Mouse (Mus musculus): Measurements from ENCODE around the gene Dhx57. TPM values are rescaled to one million over a fixed set of nuclear protein-coding genes. Genes with fewer than 3 reads are reported as not detected.

Dhx57 gene
- polyA plus RNA-seq, 1 experiment from 2014 or later, result 9.3 TPM

- H3K27me3 ChIP-seq (replicated peaks; ENCODE audit: control insufficient read depth, insufficient read depth, low read length), result no peaks in the 10 kb centered on the region
- ATAC-seq (replicated peaks; ENCODE audit: low FRiP score) (no peak), DNase-seq (ENCODE audit: low spot score) (no peak)
- peaks cover 8% of the 10 kb centered on the region for H3K4me1 ChIP-seq (replicated peaks; ENCODE audit: control insufficient read depth, insufficient read depth, low read length)
- H3K36me3 ChIP-seq (ENCODE audit: control insufficient read depth, insufficient read depth, low read length), result peaks cover 26% of the 10 kb centered on the region
- peak overlapping the region; percentile 97 for H3K4me3 ChIP-seq (ENCODE audit: low read depth, low read length)
- 18% methylated on average over 5 of the region's 5 CpGs for WGBS
- no peaks in the 10 kb centered on the region for H3K9me3 ChIP-seq (ENCODE audit: control insufficient read depth, low read length)
- H3K27ac ChIP-seq (ENCODE audit: low read depth, low read length), result no peak overlapping the region
- H3K4me2 ChIP-seq, result peak overlapping the region; percentile 96
- H3K9ac ChIP-seq (ENCODE audit: low read depth, low read length), result peak overlapping the region; percentile 99
Measured at GRCm38 (mm10) chr17:80205657-80206056, 84.6 kb downstream of the Dhx57 start.

- no peak overlapping the region for H3K27ac ChIP-seq (ENCODE audit: low read depth, low read length)
- no peaks in the 10 kb centered on the region; the same call in 1 of the 2 replicates for H3K4me1 ChIP-seq (replicated peaks; ENCODE audit: control insufficient read depth, insufficient read depth, low read length)
- no peaks in the 10 kb centered on the region for H3K9me3 ChIP-seq (ENCODE audit: control insufficient read depth, low read length)
- DNase-seq (ENCODE audit: low spot score) (no peak), ATAC-seq (replicated peaks; ENCODE audit: low FRiP score) (peak; percentile 48)
- peaks cover 24% of the 10 kb centered on the region for H3K36me3 ChIP-seq (ENCODE audit: control insufficient read depth, insufficient read depth, low read length)
- WGBS, result 88% methylated on average over 3 of the region's 3 CpGs
- no peak overlapping the region for H3K4me3 ChIP-seq (ENCODE audit: low read depth, low read length)
- no peak overlapping the region for H3K4me2 ChIP-seq
- H3K27me3 ChIP-seq (replicated peaks; ENCODE audit: control insufficient read depth, insufficient read depth, low read length), result no peaks in the 10 kb centered on the region
- H3K9ac ChIP-seq (ENCODE audit: low read depth, low read length), result no peak overlapping the region
Measured at GRCm38 (mm10) chr17:80199160-80199778, 91.0 kb downstream of the Dhx57 start.

GRCm38 (mm10) chr17:80193075-80193474 is 97.2 kb downstream of the Dhx57 start:
- WGBS, result 64% methylated on average over 5 of the region's 5 CpGs
- no peaks in the 10 kb centered on the region for H3K9me3 ChIP-seq (ENCODE audit: control insufficient read depth, low read length)

More at GRCm38 (mm10) chr17:80193075-80193474, 97.2 kb downstream of the Dhx57 start:
- ATAC-seq (replicated peaks; ENCODE audit: low FRiP score), result no peak
- H3K4me2 ChIP-seq, result no peak overlapping the region
- H3K4me3 ChIP-seq (ENCODE audit: low read depth, low read length), result no peak overlapping the region
- DNase-seq (ENCODE audit: low spot score), result no peak
- H3K9ac ChIP-seq (ENCODE audit: low read depth, low read length), result no peak overlapping the region
- peaks cover 7% of the 10 kb centered on the region; the same call in 1 of the 2 replicates for H3K36me3 ChIP-seq (ENCODE audit: control insufficient read depth, insufficient read depth, low read length)
- no peaks in the 10 kb centered on the region for H3K27me3 ChIP-seq (replicated peaks; ENCODE audit: control insufficient read depth, insufficient read depth, low read length)
- no peak overlapping the region for H3K27ac ChIP-seq (ENCODE audit: low read depth, low read length)
- no peaks in the 10 kb centered on the region for H3K4me1 ChIP-seq (replicated peaks; ENCODE audit: control insufficient read depth, insufficient read depth, low read length)

Other genes starting within 250 kb of the Dhx57 start
- gene Hnrnpll, start 228.1 kb downstream of the Dhx57 start, polyA plus RNA-seq (2014; fragmentation: Nextera tagmentation; extraction: Ambion mirVana), result 57.2 and 65.9 TPM in 2 replicates
- 16.7 and 18.7 TPM in 2 replicates for gene Galm, start 163.0 kb downstream of the Dhx57 start, polyA plus RNA-seq (2014; fragmentation: Nextera tagmentation; extraction: Ambion mirVana)
- 649 and 673 TPM in 2 replicates for gene Srsf7, start 83.2 kb downstream of the Dhx57 start, polyA plus RNA-seq (2014; fragmentation: Nextera tagmentation; extraction: Ambion mirVana)
- gene Ttc39d, start 83.0 kb downstream of the Dhx57 start, polyA plus RNA-seq (2014; fragmentation: Nextera tagmentation; extraction: Ambion mirVana), result not detected in 2 replicates
- 71.9 and 75.9 TPM in 2 replicates for gene Gemin6, start 66.0 kb downstream of the Dhx57 start, polyA plus RNA-seq (2014; fragmentation: Nextera tagmentation; extraction: Ambion mirVana)
- 18.6 and 20.1 TPM in 2 replicates for gene Morn2, start 273 bp downstream of the Dhx57 start, polyA plus RNA-seq (2014; fragmentation: Nextera tagmentation; extraction: Ambion mirVana)
- 0.45 and 0.49 TPM in 2 replicates for gene Arhgef33, start 16.9 kb upstream of the Dhx57 start, polyA plus RNA-seq (2014; fragmentation: Nextera tagmentation; extraction: Ambion mirVana)
- not detected in 2 replicates for gene Gm10190, start 83.1 kb upstream of the Dhx57 start, polyA plus RNA-seq (2014; fragmentation: Nextera tagmentation; extraction: Ambion mirVana)
- 4.5 and 4.7 TPM in 2 replicates for gene Sos1, start 190.0 kb upstream of the Dhx57 start, polyA plus RNA-seq (2014; fragmentation: Nextera tagmentation; extraction: Ambion mirVana)

All from liver, embryonic 11.5 days (tissue).